Mouse (Mus musculus): Measurements from ENCODE around the gene Dmbt1. TPM values are rescaled to one million over a fixed set of nuclear protein-coding genes. Genes with fewer than 3 reads are reported as not detected.

The Dmbt1 gene
- polyA plus RNA-seq (2016; fragmentation: Nextera tagmentation; extraction: Ambion mirVana): not detected in 2 replicates

GRCm38 (mm10) chr7:131031755-131032154, at the start of gene Dmbt1:
Gene Dmbt1, plus strand, starts transcription at chr7:131032053.
- H3K27me3 ChIP-seq: no peaks in the 10 kb centered on the region
- no peak within 1 kb of the TSS for H3K9ac ChIP-seq (replicated peaks)
- H3K4me2 ChIP-seq (replicated peaks): no peak within 1 kb of the TSS
- no peaks in the 10 kb centered on the region for H3K9me3 ChIP-seq
- no peaks in the 10 kb centered on the region for H3K36me3 ChIP-seq
- 86% methylated on average over 5 of the region's 5 CpGs for WGBS
- H3K27ac ChIP-seq (replicated peaks): no peak within 1 kb of the TSS
- peaks cover 2% of the 10 kb centered on the region; the same call in 1 of the 2 replicates for H3K4me1 ChIP-seq
- H3K4me3 ChIP-seq: no peak within 1 kb of the TSS
- no peak for ATAC-seq (ENCODE audit: low FRiP score, low read depth)

DNA sequence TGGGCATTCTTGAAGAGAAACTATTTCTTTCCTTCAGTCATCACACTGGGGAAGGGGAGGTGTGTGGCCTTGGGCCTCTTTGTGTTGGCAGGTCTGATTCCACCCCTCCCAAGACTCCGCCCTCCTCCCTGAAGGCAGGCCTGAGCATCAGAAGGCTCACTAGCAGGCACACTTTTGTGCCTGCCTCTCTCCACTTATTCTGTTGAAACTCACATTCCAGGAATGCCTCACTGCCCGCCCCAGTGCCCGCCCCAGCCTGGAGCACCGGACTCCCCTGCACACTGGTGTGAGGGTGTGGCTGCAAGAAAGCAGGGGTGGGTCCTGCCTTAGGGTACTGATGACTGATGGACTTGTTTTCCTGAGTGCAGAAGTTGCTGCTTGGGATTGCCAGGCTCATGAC, 49.5 kb upstream of the Dmbt1 start:
- Histone ChIP-seq H3K4me1 (peaks cover 7% of the 10 kb centered on the region), H3K27me3 (0 out of 2 replicates have a peak, but pooled peaks cover 4% of the 10 kb centered on the region), H3K36me3 (no peaks in the 10 kb centered on the region), H3K4me2 (replicated peaks) (no peak overlapping the region), H3K9ac (replicated peaks) (no peak overlapping the region), H3K9me3 (no peaks in the 10 kb centered on the region), H3K27ac (replicated peaks) (no peak overlapping the region), H3K4me3 (no peak overlapping the region)
- no peak for ATAC-seq (ENCODE audit: low FRiP score, low read depth)
- WGBS: 46% methylated on average over 4 of the region's 4 CpGs

- Histone ChIP-seq H3K36me3 (no peaks in the 10 kb centered on the region), H3K27me3 (0 out of 2 replicates have a peak, but pooled peaks cover 4% of the 10 kb centered on the region), H3K4me1 (peaks cover 2% of the 10 kb centered on the region; the same call in 1 of the 2 replicates), H3K9me3 (no peaks in the 10 kb centered on the region), H3K9ac (replicated peaks) (no peak overlapping the region), H3K4me3 (no peak overlapping the region), H3K27ac (replicated peaks) (no peak overlapping the region), H3K4me2 (replicated peaks) (no peak overlapping the region)
- WGBS: 78% methylated on average over 3 of the region's 3 CpGs
- no peak for ATAC-seq (ENCODE audit: low FRiP score, low read depth)
Measured at GRCm38 (mm10) chr7:130982881-130983280, 49.0 kb upstream of the Dmbt1 start.

GRCm38 (mm10) chr7:130984294-130984693, 47.6 kb upstream of the Dmbt1 start:
- 86% methylated on average over 7 of the region's 7 CpGs for WGBS
- Histone ChIP-seq H3K36me3 (no peaks in the 10 kb centered on the region), H3K4me2 (replicated peaks) (no peak overlapping the region), H3K4me3 (no peak overlapping the region), H3K9ac (replicated peaks) (no peak overlapping the region), H3K9me3 (no peaks in the 10 kb centered on the region), H3K27me3 (0 out of 2 replicates have a peak, but pooled peaks cover 3% of the 10 kb centered on the region), H3K4me1 (no peaks in the 10 kb centered on the region), H3K27ac (replicated peaks) (no peak overlapping the region)
- no peak for ATAC-seq (ENCODE audit: low FRiP score, low read depth)

- Histone ChIP-seq H3K27me3 (no peaks in the 10 kb centered on the region), H3K4me2 (replicated peaks) (no peak overlapping the region), H3K4me1 (no peaks in the 10 kb centered on the region), H3K36me3 (no peaks in the 10 kb centered on the region), H3K9me3 (no peaks in the 10 kb centered on the region), H3K9ac (replicated peaks) (no peak overlapping the region), H3K4me3 (no peak overlapping the region), H3K27ac (replicated peaks) (no peak overlapping the region)
- no peak for ATAC-seq (ENCODE audit: low FRiP score, low read depth)
- WGBS: 90% methylated on average over 12 of the region's 12 CpGs
Measured at GRCm38 (mm10) chr7:130985193-130985592, 46.7 kb upstream of the Dmbt1 start.

GRCm38 (mm10) chr7:130985716-130986115, 46.1 kb upstream of the Dmbt1 start:
- ATAC-seq (ENCODE audit: low FRiP score, low read depth): no peak
- Histone ChIP-seq H3K9me3 (no peaks in the 10 kb centered on the region), H3K36me3 (no peaks in the 10 kb centered on the region), H3K4me1 (no peaks in the 10 kb centered on the region), H3K4me2 (replicated peaks) (no peak overlapping the region), H3K9ac (replicated peaks) (no peak overlapping the region), H3K4me3 (no peak overlapping the region), H3K27ac (replicated peaks) (no peak overlapping the region), H3K27me3 (no peaks in the 10 kb centered on the region)
- 85% methylated on average over 3 of the region's 3 CpGs for WGBS

DNA sequence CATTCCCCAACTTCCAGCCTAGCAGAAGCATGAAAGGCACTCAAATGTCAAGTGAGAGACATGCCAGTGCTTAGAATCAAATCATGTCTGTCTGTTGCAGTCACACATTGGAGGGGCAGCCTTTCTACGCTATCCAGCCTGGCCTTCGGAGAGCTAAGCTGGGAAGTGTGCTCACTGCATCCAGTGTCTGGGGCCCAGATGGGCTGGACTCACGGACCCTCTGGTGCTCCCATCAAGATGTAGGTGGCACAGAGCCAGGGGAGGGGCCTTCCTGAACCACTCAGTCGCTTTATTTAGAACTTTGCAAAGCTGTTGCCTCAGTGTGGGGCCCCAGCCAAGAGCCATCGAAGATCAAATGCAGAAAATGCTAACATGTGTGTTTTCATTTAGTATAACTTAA, 43.7 kb upstream of the Dmbt1 start:
- Histone ChIP-seq H3K36me3 (no peaks in the 10 kb centered on the region), H3K4me2 (replicated peaks) (no peak overlapping the region), H3K9ac (replicated peaks) (no peak overlapping the region), H3K27me3 (no peaks in the 10 kb centered on the region), H3K27ac (replicated peaks) (no peak overlapping the region), H3K4me3 (no peak overlapping the region), H3K4me1 (no peaks in the 10 kb centered on the region), H3K9me3 (no peaks in the 10 kb centered on the region)
- ATAC-seq (ENCODE audit: low FRiP score, low read depth): no peak
- WGBS: 85% methylated on average over 5 of the region's 5 CpGs

GRCm38 (mm10) chr7:130989371-130989770, 42.5 kb upstream of the Dmbt1 start:
- Histone ChIP-seq H3K27me3 (no peaks in the 10 kb centered on the region), H3K4me2 (replicated peaks) (no peak overlapping the region), H3K4me3 (no peak overlapping the region), H3K27ac (replicated peaks) (no peak overlapping the region), H3K36me3 (no peaks in the 10 kb centered on the region), H3K9ac (replicated peaks) (no peak overlapping the region), H3K4me1 (no peaks in the 10 kb centered on the region), H3K9me3 (no peaks in the 10 kb centered on the region)
- no peak for ATAC-seq (ENCODE audit: low FRiP score, low read depth)
- WGBS: 45% methylated on average over 3 of the region's 3 CpGs

DNA sequence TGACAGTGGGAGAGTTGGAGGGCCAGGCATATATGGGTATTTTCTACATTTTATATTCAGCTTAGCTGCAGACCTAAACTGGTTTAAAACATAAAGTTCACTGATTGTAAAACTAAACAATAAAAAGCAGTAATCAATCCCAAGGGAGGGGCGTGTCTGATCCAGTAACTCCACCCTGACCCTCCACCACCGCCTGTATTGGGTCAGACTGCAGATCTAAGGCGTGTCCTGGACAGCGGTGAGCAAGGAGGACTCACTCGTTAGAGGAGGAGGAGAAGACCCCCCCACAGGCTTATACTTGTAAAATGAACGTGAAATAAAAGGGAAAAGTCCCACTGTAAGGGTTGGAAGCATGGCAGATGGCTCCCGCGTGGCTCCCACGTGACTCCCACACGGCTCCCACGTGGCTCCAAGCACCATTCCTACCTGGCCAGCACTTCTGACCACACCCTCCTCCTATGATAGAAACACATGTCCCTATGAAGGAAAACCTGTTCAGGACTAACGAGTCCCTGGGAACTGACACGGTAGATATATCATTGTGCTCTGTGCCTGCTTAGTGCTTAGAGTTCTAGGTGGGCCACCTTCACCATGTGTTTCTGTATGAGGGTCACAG, 40.6 kb upstream of the Dmbt1 start:
- WGBS: 83% methylated on average over 13 of the region's 13 CpGs
- no peaks in the 10 kb centered on the region for H3K4me1 ChIP-seq
- no peak overlapping the region for H3K4me2 ChIP-seq (replicated peaks)
- H3K27me3 ChIP-seq: no peaks in the 10 kb centered on the region
- H3K4me3 ChIP-seq: no peak overlapping the region
- H3K36me3 ChIP-seq: no peaks in the 10 kb centered on the region
- 0 out of 2 replicates have a peak, but pooled peaks cover 3% of the 10 kb centered on the region for H3K9me3 ChIP-seq
- no peak for ATAC-seq (ENCODE audit: low FRiP score, low read depth)
- no peak overlapping the region for H3K27ac ChIP-seq (replicated peaks)
- H3K9ac ChIP-seq (replicated peaks): no peak overlapping the region

- Histone ChIP-seq H3K27me3 (no peaks in the 10 kb centered on the region), H3K4me3 (no peak overlapping the region), H3K4me2 (replicated peaks) (no peak overlapping the region), H3K36me3 (no peaks in the 10 kb centered on the region), H3K27ac (replicated peaks) (no peak overlapping the region), H3K9ac (replicated peaks) (no peak overlapping the region), H3K4me1 (no peaks in the 10 kb centered on the region), H3K9me3 (0 out of 2 replicates have a peak, but pooled peaks cover 3% of the 10 kb centered on the region)
- WGBS: 54% methylated on average over 8 of the region's 8 CpGs
- no peak for ATAC-seq (ENCODE audit: low FRiP score, low read depth)
Measured at GRCm38 (mm10) chr7:130993907-130994306, 37.9 kb upstream of the Dmbt1 start.

GRCm38 (mm10) chr7:131001976-131002726, 29.7 kb upstream of the Dmbt1 start:
- no peaks in the 10 kb centered on the region for H3K36me3 ChIP-seq
- WGBS: 90% methylated on average over 12 of the region's 12 CpGs
- H3K27me3 ChIP-seq: no peaks in the 10 kb centered on the region
- peaks cover 6% of the 10 kb centered on the region; the same call in 1 of the 2 replicates for H3K9me3 ChIP-seq
- H3K4me1 ChIP-seq: no peaks in the 10 kb centered on the region
- no peak overlapping the region for H3K4me3 ChIP-seq
- H3K27ac ChIP-seq (replicated peaks): no peak overlapping the region
- no peak overlapping the region for H3K9ac ChIP-seq (replicated peaks)
- no peak overlapping the region for H3K4me2 ChIP-seq (replicated peaks)
- no peak for ATAC-seq (ENCODE audit: low FRiP score, low read depth)

DNA sequence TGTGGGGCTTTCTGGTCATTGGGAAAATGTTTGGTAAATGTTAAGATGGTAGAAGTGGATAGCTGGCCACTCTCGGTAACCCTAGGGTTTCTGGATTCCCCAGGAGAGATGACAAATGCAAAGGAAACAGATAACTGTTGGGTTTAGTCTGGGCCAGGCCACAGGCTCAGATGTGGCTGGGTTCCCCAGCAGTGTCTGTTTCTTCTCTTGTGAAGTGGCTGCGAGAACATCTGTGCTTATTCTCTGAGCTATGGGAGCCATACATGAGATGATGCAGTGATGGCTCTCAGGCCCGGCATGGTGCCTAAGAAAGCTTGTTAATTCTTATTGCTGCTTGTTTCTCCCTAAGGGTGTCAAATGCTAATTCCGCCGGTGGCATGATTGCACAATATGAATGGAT, 27.8 kb upstream of the Dmbt1 start:
- Histone ChIP-seq H3K4me2 (replicated peaks) (no peak overlapping the region), H3K36me3 (no peaks in the 10 kb centered on the region), H3K9ac (replicated peaks) (no peak overlapping the region), H3K4me1 (no peaks in the 10 kb centered on the region), H3K4me3 (no peak overlapping the region), H3K27me3 (no peaks in the 10 kb centered on the region), H3K9me3 (peaks cover 7% of the 10 kb centered on the region; the same call in 1 of the 2 replicates), H3K27ac (replicated peaks) (no peak overlapping the region)
- WGBS: 90% methylated on average over 5 of the region's 5 CpGs
- no peak for ATAC-seq (ENCODE audit: low FRiP score, low read depth)
